Mouse (Mus musculus): ENCODE results near the gene Wars. TPM values are rescaled to one million over a fixed set of nuclear protein-coding genes. Genes with fewer than 3 reads are reported as not detected.

Gene Wars
- polyA plus RNA-seq, 1 experiment from 2014 or later = 78.8 TPM

DNA sequence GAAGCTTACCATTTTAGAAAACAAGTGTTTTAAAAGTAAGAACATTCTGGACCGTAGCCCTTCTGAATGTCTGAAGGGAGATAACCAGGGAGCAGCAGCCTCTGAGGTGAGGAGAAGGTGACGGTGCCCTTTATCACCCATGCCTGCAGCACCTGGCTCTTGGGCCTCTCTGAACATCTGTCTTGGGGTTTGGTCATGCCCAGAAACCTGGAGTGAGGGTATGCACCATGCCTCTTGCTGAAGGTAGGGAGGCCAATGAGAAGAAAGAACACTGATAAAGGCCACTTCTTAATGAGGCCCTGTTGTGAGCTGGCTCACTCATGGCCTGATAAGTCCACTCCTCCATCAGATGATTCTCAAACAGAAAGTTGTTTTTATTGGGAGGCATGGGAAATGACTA lies 34.3 kb upstream of the Wars start:
- no peak overlapping the region for H3K27ac ChIP-seq
- H3K9ac ChIP-seq = no peak overlapping the region
- no peaks in the 10 kb centered on the region for H3K9me3 ChIP-seq
- no peaks in the 10 kb centered on the region for H3K36me3 ChIP-seq
- 64% methylated on average over 2 of the region's 2 CpGs for WGBS
- no peak for ATAC-seq (ENCODE audit: low FRiP score, low read depth)
- H3K4me1 ChIP-seq = 0 out of 2 replicates have a peak, but pooled peaks cover under 1% of the 10 kb centered on the region
- no peak overlapping the region for H3K4me2 ChIP-seq (replicated peaks)
- no peak overlapping the region for H3K4me3 ChIP-seq
- 0 out of 2 replicates have a peak, but pooled peaks cover 3% of the 10 kb centered on the region for H3K27me3 ChIP-seq

DNA sequence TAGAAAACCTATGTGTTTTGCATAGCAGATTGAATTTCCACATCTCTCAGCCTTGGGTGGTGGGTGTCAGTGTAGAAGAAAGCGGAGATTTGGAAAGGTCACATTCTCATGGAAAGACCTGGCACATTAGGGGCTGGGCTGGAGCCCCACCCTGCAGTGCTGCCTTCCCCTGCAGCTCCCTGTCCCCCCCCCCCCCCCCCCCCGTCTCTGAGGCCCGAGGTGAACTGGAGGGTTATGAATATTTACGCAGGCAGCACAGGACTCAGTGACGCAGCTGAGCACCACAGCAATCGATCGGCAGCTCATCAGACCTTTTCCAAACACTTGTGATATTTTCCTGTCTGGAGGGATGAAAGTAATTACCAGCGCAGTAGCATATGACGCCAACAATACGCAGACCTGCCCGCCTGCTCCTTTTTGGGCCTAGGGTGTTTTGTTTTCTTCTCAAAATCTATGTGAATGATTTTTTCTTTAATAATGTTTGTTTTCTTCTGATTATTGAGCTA lies 32.7 kb upstream of the Wars start:
- Histone ChIP-seq H3K27ac (no peak overlapping the region), H3K4me1 (no peaks in the 10 kb centered on the region), H3K27me3 (0 out of 2 replicates have a peak, but pooled peaks cover 3% of the 10 kb centered on the region), H3K4me3 (no peak overlapping the region), H3K9me3 (no peaks in the 10 kb centered on the region), H3K36me3 (no peaks in the 10 kb centered on the region), H3K4me2 (replicated peaks) (no peak overlapping the region), H3K9ac (no peak overlapping the region)
- no peak for ATAC-seq (ENCODE audit: low FRiP score, low read depth)
- 68% methylated on average over 9 of the region's 11 CpGs for WGBS

DNA sequence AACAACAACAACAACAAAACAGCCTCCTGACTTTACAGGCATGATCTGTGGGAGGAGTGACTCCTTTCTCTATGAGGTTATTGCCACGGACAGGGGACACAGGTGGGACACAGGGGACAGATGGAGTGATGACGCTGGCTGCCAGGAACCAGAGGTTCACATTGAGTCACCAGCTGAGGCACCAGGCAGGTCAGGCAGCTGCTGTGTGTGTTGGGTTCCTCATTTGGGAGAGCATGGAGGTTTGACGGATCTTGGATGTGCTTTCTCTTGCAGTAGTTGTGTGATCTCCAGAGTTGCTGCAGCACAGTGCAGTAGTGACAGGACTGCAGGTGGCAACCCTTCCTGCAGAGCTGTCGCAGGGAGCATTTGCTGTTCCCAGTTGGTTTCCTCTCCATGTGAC lies 24.8 kb upstream of the Wars start:
- H3K4me2 ChIP-seq (replicated peaks) = no peak overlapping the region
- H3K9ac ChIP-seq = no peak overlapping the region
- ATAC-seq (ENCODE audit: low FRiP score, low read depth) = no peak
- H3K9me3 ChIP-seq = no peaks in the 10 kb centered on the region
- H3K4me3 ChIP-seq = no peak overlapping the region
- peaks cover 2% of the 10 kb centered on the region; the same call in 1 of the 2 replicates for H3K36me3 ChIP-seq
- H3K27me3 ChIP-seq = 0 out of 2 replicates have a peak, but pooled peaks cover 5% of the 10 kb centered on the region
- 53% methylated on average over 4 of the region's 4 CpGs for WGBS
- H3K27ac ChIP-seq = no peak overlapping the region
- H3K4me1 ChIP-seq = peaks cover 54% of the 10 kb centered on the region

- WGBS = 36% methylated on average over 9 of the region's 9 CpGs
- ATAC-seq (ENCODE audit: low FRiP score, low read depth) = no peak
- H3K9ac ChIP-seq = no peak overlapping the region
- 0 out of 2 replicates have a peak overlapping the region, but pooled peaks have one; percentile 44 for H3K27ac ChIP-seq
- no peak overlapping the region; the same call in 1 of the 2 replicates for H3K4me2 ChIP-seq (replicated peaks)
- H3K36me3 ChIP-seq = peaks cover 2% of the 10 kb centered on the region; the same call in 1 of the 2 replicates
- H3K4me1 ChIP-seq = peaks cover 67% of the 10 kb centered on the region
- H3K9me3 ChIP-seq = no peaks in the 10 kb centered on the region
- peaks cover 10% of the 10 kb centered on the region; the same call in 1 of the 2 replicates for H3K27me3 ChIP-seq
- H3K4me3 ChIP-seq = no peak overlapping the region
Measured at GRCm38 (mm10) chr12:108917509-108917908, 23.5 kb upstream of the Wars start.

DNA sequence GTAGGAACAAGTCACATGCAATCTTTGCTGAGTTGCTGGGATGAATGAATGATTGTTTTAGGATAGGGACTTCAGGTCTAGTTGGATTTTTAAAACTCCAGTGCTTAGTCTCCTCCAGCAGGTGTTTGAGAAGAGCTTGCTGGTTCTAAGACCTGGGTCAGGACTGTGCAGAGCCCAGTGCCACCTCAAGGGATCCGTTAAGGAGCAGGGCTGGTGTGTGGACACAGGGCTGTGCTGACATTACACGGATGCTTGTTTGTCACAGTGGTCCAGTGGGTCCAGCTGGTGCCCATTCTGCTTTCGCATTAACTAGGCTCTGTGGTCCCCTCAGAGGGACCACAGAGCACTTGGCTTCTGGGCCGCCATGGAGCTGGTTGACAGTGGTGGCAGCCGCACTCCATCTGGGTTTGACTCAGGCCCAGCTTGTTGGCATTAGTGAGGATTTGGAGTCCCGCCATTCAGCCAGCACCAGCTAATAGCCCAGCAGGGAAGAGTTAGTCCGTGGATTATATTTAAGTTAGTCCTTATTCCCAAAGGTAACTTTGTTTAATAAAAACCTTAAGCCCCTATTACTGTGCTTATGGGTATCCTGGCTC lies 22.6 kb upstream of the Wars start:
- Histone ChIP-seq H3K27me3 (peaks cover 12% of the 10 kb centered on the region; the same call in 1 of the 2 replicates), H3K36me3 (peaks cover 2% of the 10 kb centered on the region; the same call in 1 of the 2 replicates), H3K27ac (peak overlapping the region; percentile 17; the same call in 1 of the 2 replicates), H3K9me3 (no peaks in the 10 kb centered on the region), H3K9ac (no peak overlapping the region), H3K4me2 (replicated peaks) (no peak overlapping the region; the same call in 1 of the 2 replicates), H3K4me3 (no peak overlapping the region), H3K4me1 (peaks cover 72% of the 10 kb centered on the region)
- WGBS = 29% methylated on average over 7 of the region's 7 CpGs
- ATAC-seq (ENCODE audit: low FRiP score, low read depth) = peak; percentile 25; the same call in 1 of the 2 replicates

DNA sequence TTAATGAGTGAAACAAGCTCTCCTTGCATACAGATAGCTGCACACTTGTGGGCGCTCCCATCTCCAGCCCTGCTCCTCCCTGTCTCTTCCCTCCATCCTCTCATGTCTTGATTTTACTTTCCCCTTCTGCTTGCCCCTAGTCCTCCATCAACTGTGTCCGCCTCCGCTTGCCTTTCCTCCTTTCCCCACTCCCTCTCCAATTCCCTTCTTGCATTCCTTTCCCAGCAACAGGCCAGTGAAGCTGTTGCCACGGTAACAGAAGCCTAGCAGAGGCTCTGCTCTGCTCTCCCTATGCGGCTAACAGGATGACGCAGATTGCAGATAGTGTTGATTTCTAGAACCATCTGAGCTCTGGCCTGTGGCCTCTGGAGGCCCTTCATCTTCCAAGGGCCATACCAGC lies 21.9 kb upstream of the Wars start:
- ATAC-seq (ENCODE audit: low FRiP score, low read depth) = peak; percentile 72; the same call in 1 of the 2 replicates
- peak overlapping the region; percentile 81; the same call in 1 of the 2 replicates for H3K27ac ChIP-seq
- 17% methylated on average over 6 of the region's 6 CpGs for WGBS

DNA sequence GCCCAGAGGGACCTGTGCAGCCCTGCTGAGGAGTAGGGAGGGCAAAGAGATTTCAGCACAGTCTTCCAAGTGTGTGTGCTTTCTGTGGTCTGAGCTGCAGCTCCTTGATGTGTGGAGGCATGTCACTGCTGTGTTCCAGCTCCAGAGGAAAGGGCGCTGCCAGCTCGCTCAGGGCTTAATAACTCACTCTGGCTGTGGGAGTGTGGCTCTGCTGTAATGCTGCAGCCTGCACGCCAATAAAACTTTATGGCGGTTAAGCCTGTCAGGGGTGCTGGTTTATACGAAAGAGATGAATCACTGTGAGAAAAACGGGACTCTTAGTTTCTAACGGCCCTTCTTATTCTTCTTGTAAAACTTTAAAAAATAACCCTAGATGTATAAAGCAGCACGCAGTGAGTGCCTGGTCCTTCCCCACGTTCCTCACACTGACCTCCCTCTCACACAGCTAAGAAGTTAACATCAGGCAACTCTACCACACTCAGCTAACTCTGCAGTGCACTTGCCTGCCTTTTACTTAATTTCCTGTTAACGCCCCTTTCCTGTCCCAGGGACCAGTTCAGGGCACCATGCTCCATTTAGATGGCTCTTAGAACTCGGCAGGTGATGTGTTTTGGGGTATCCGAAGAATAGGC lies 20.9 kb upstream of the Wars start:
- Histone ChIP-seq H3K4me1 (peaks cover 86% of the 10 kb centered on the region), H3K4me3 (no peak overlapping the region), H3K36me3 (no peaks in the 10 kb centered on the region), H3K27me3 (peaks cover 17% of the 10 kb centered on the region; the same call in 1 of the 2 replicates), H3K9me3 (no peaks in the 10 kb centered on the region), H3K27ac (peak overlapping the region; percentile 81), H3K4me2 (replicated peaks) (peak overlapping the region; percentile 17), H3K9ac (no peak overlapping the region)
- 7% methylated on average over 12 of the region's 12 CpGs for whole genome bisulfite sequencing
- peak; percentile 55 for ATAC-seq (ENCODE audit: low FRiP score, low read depth)

More for the DNA sequence above, 21.9 kb upstream of the Wars start:
- H3K4me1 ChIP-seq = peaks cover 78% of the 10 kb centered on the region
- no peak overlapping the region for H3K4me3 ChIP-seq
- H3K9me3 ChIP-seq = no peaks in the 10 kb centered on the region
- no peak overlapping the region for H3K9ac ChIP-seq
- peaks cover 2% of the 10 kb centered on the region; the same call in 1 of the 2 replicates for H3K36me3 ChIP-seq
- peaks cover 17% of the 10 kb centered on the region; the same call in 1 of the 2 replicates for H3K27me3 ChIP-seq
- H3K4me2 ChIP-seq (replicated peaks) = peak overlapping the region; percentile 12

GRCm38 (mm10) chr12:108914198-108914597 lies 20.2 kb upstream of the Wars start:
- Histone ChIP-seq H3K4me2 (replicated peaks) (peak overlapping the region; percentile 17), H3K9ac (no peak overlapping the region), H3K27me3 (peaks cover 18% of the 10 kb centered on the region; the same call in 1 of the 2 replicates), H3K27ac (peak overlapping the region; percentile 81), H3K4me1 (peaks cover 89% of the 10 kb centered on the region), H3K9me3 (no peaks in the 10 kb centered on the region), H3K4me3 (no peak overlapping the region), H3K36me3 (no peaks in the 10 kb centered on the region)
- 43% methylated on average over 3 of the region's 3 CpGs for WGBS
- ATAC-seq (ENCODE audit: low FRiP score, low read depth) = no peak

DNA sequence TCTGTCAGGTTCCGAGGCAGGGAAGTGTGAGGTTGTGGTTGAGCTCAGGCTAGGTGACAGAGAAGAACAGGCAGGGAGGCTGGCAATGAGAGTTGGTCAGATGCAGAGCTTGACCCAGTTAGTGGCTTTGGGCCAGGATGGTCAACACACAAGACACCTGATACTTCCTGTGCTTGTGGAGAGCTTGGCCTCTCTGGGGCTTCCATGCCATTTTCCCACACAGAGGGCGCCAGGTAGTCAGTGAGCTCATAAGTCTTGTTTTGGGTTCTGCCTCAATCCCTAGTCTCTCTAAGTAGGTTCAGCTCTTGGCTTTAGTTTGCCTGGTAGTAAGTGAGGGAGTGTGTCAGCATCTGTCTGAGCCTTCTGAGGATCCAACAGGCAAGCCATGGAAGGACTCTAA lies 18.5 kb upstream of the Wars start:
- Histone ChIP-seq H3K4me3 (no peak overlapping the region), H3K9me3 (no peaks in the 10 kb centered on the region), H3K4me2 (replicated peaks) (no peak overlapping the region), H3K36me3 (no peaks in the 10 kb centered on the region), H3K27me3 (peaks cover 25% of the 10 kb centered on the region; the same call in 1 of the 2 replicates), H3K4me1 (peaks cover 76% of the 10 kb centered on the region), H3K9ac (no peak overlapping the region), H3K27ac (no peak overlapping the region)
- WGBS = 86% methylated on average over 2 of the region's 2 CpGs
- no peak for ATAC-seq (ENCODE audit: low FRiP score, low read depth)

DNA sequence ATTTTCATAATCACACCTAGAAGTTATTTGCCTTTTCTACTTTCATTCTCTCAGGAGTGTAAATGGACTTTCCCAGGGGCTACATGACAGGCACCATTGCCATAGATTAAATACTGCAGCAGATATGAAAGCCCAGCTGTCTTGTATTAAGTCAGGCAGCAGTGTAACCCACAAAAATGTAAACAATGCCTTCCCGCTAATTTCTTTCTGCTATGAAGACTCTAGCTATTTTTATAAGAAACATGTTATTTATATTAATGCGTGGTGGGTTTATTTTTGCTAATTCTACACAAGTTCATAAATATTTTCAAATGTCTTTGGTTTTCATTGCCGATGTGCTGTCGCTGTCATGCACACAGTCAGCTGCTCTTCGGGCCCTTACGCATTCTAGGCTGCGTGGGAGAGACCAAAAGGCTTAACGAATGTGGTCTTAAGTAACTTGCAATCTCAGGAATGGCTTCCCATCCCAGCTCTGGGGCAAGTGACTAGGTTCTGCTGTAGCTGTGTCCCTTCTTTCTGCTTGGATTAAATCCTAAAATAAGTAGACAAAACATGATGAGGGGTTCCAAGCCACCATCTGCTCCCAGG lies 16.0 kb upstream of the Wars start:
- Histone ChIP-seq H3K9me3 (no peaks in the 10 kb centered on the region), H3K27ac (no peak overlapping the region; the same call in 1 of the 2 replicates), H3K4me3 (no peak overlapping the region), H3K36me3 (no peaks in the 10 kb centered on the region), H3K9ac (no peak overlapping the region), H3K4me1 (peaks cover 61% of the 10 kb centered on the region), H3K27me3 (peaks cover 42% of the 10 kb centered on the region; the same call in 1 of the 2 replicates), H3K4me2 (replicated peaks) (no peak overlapping the region)
- WGBS = 65% methylated on average over 8 of the region's 8 CpGs
- ATAC-seq (ENCODE audit: low FRiP score, low read depth) = no peak

DNA sequence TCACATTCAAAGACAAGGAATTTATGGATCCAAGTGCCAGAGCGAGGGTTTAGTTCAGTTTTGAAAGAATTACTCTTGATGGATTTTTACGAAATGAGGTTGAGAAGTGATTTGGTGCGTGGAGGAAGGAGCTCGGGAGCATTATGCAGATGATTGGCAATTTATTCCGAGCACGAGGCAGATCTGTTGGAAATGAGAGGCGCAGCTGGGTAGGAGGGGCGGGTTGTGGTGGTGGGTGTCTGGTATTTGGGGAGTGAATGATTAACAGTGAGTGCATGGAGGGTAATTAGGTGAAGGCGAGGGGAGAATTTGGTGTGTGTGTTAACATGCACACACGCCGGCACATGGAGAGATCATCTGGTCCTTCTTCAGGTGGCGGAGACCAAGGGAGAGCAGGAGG lies 12.4 kb upstream of the Wars start:
- H3K36me3 ChIP-seq = no peaks in the 10 kb centered on the region
- whole genome bisulfite sequencing = 62% methylated on average over 12 of the region's 12 CpGs
- no peak for ATAC-seq (ENCODE audit: low FRiP score, low read depth)
- H3K9me3 ChIP-seq = no peaks in the 10 kb centered on the region
- no peak overlapping the region for H3K4me2 ChIP-seq (replicated peaks)
- H3K4me3 ChIP-seq = no peak overlapping the region
- peaks cover 34% of the 10 kb centered on the region; the same call in 1 of the 2 replicates for H3K27me3 ChIP-seq
- H3K4me1 ChIP-seq = peaks cover 50% of the 10 kb centered on the region
- H3K27ac ChIP-seq = no peak overlapping the region
- no peak overlapping the region for H3K9ac ChIP-seq

Measured in limb, embryonic 13.5 days (tissue).